Mouse (Mus musculus): ENCODE results near the gene Kdm2b.

DNA sequence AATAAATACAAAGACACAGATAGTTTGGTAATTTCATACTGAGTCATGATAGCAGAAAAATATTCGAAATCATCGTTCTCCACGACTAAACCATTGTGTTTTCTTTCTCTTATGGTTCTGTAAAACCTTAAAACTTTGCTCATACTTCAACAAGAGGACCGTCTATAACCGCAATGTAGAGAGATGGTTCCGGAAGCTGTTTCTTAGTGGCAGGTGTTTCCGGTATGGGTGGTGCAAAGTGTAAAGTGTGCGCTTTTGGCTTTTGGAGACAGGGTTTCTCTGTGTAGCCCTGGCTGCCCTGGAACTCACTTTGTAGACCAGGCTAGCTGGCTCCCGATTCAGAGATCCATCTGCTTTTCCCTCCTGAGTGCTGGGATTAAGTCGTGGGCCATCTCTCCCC lies 157.1 kb downstream of the Kdm2b start:
- no peak for TF ChIP-seq POLR2A (IDR thresholded peaks at IDR 0.05; ENCODE audit: control insufficient read depth, low read depth, low read length)
- no peak for TF ChIP-seq CTCF (IDR thresholded peaks at IDR 0.05; ENCODE audit: control insufficient read depth, insufficient read depth, insufficient replicate concordance, low read depth, low read length)
